Mouse (Mus musculus) effector memory CD4-positive, alpha-beta T cell, adult 7 months (primary cell): Measurements from ENCODE around the gene Rnase4. TPM values are rescaled to one million over a fixed set of nuclear protein-coding genes. Genes with fewer than 3 reads are reported as not detected.

Experiments used
- polyA plus RNA-seq: library from polyadenylated mRNA; unstranded; fragments of 100-300 nt; shearing (Covaris generic); gene quantifications from one replicate; pipeline ENCODE4 v1.2.1, GENCODE M21; 2017

The Rnase4 gene
- polyA plus RNA-seq, result 8.5 TPM

GRCm38 (mm10) chr14:51090921-51091900 is at the start of gene Rnase4, which contains the start of gene Ang:
Gene Rnase4, plus strand, starts transcription at chr14:51091077.
Gene Ang, plus strand, starts transcription at chr14:51091150.

GRCm38 (mm10) chr14:51041769-51042168 is 49.1 kb upstream of the Rnase4 start, which contains the start of gene Rnase9:
Gene Rnase9, minus strand, starts transcription at chr14:51041869.

GRCm38 (mm10) chr14:51050063-51050462 is 40.8 kb upstream of the Rnase4 start, which contains the start of gene Rnase11:
Gene Rnase11, minus strand, starts transcription at chr14:51050163.

GRCm38 (mm10) chr14:51057401-51057831 is 33.5 kb upstream of the Rnase4 start, which contains the start of gene Rnase12:
Gene Rnase12, minus strand, starts transcription at chr14:51057661.

GRCm38 (mm10) chr14:51074335-51074734 is 16.5 kb upstream of the Rnase4 start, which contains the start of gene Olfr750:
Gene Olfr750, minus strand, starts transcription at chr14:51074435.

GRCm38 (mm10) chr14:51113916-51114560 is 23.2 kb downstream of the Rnase4 start, which contains the start of gene Eddm3b:
Gene Eddm3b, plus strand, starts transcription at chr14:51114426.

GRCm38 (mm10) chr14:51146685-51147084 is 55.8 kb downstream of the Rnase4 start, which contains the start of gene Rnase1:
Gene Rnase1, minus strand, starts transcription at chr14:51146785.

Other genes starting within 250 kb of the Rnase4 start
- 14.5 TPM for gene Tep1, start 220.5 kb upstream of the Rnase4 start, polyA plus RNA-seq
- 0.41 TPM for gene Klhl33, start 193.6 kb upstream of the Rnase4 start, polyA plus RNA-seq
- gene Osgep, start 166.2 kb upstream of the Rnase4 start, polyA plus RNA-seq, result 83.6 TPM
- 33.1 TPM for gene Apex1, start 166.1 kb upstream of the Rnase4 start, polyA plus RNA-seq
- gene Pip4p1, start 160.2 kb upstream of the Rnase4 start, polyA plus RNA-seq, result 138 TPM
- 40.7 TPM for gene Pnp, start 160.0 kb upstream of the Rnase4 start, polyA plus RNA-seq
- not detected for gene Gm49342, start 146.6 kb upstream of the Rnase4 start, polyA plus RNA-seq
- not detected for gene Pnp2, start 135.1 kb upstream of the Rnase4 start, polyA plus RNA-seq
- not detected for gene Rnase10, start 83.3 kb upstream of the Rnase4 start, polyA plus RNA-seq
- gene Rnase9, start 49.2 kb upstream of the Rnase4 start, polyA plus RNA-seq, result 0.32 TPM
- not detected for gene Rnase11, start 40.9 kb upstream of the Rnase4 start, polyA plus RNA-seq
- not detected for gene Rnase12, start 33.4 kb upstream of the Rnase4 start, polyA plus RNA-seq
- not detected for gene Olfr750, start 16.6 kb upstream of the Rnase4 start, polyA plus RNA-seq
- 3.5 TPM for gene Ang, start 73 bp downstream of the Rnase4 start, polyA plus RNA-seq
- not detected for gene Eddm3b, start 23.3 kb downstream of the Rnase4 start, polyA plus RNA-seq
- not detected for gene Rnase6, start 32.8 kb downstream of the Rnase4 start, polyA plus RNA-seq
- not detected for gene Rnase1, start 55.7 kb downstream of the Rnase4 start, polyA plus RNA-seq
- not detected for gene Rnase2b, start 71.2 kb downstream of the Rnase4 start, polyA plus RNA-seq
- gene Ang2, start 108.1 kb downstream of the Rnase4 start, polyA plus RNA-seq, result not detected
- gene Ear14, start 112.3 kb downstream of the Rnase4 start, polyA plus RNA-seq, result not detected
- not detected for gene Rnase2a, start 165.0 kb downstream of the Rnase4 start, polyA plus RNA-seq